In the genomic region with DNA sequence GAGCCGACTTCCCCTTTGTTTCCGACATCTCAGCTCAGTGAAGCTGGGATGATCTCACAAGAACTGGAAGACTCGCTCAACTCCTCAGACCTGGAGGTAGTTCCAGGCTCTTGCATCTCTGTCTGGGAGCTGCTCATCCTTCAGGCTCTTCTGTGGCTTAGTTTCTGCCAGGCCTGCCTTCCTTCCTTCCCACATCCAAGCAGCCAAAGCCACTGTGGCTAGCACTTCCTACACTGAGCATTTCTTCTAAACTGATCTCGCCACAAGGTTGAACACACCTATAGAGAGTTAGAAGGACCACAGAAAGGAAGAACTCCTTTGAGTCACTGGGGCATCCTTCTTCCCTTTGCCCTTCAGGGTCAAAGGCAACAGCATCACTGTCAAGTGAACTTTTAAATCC, we compare ENCODE assay signal across 9 mouse cellular contexts.
"Had no signal": no experiment of that assay in that cellular context is flagged by ENCODE, and none has a peak within 500 bp of the region (broad histone marks: within the 10 kb centered on the region; RNA-seq: fewer than 3 reads in every experiment).

No protein-coding gene starts in this region.

- ATAC-seq: midbrain, embryonic 15.5 days had no signal

- DNase-seq: kidney, adult 8-10 months; kidney, postnatal 36 days; layer of hippocampus, adult 9-11 months; left cerebral cortex, postnatal 4 days; lung, adult 18-20 months; lung, postnatal 36 days; right cerebral cortex, postnatal 25 days; thymus, postnatal 36 days had no signal
